Mouse (Mus musculus) G1E (cell line): ENCODE data around the gene Wnt10b. TPM values are rescaled to one million over a fixed set of nuclear protein-coding genes. Genes with fewer than 3 reads are reported as not detected.
A peak's percentile ranks its signal among the peaks of the same experiment; 100 is the strongest.

ENCODE experiments used
- ATAC-seq: 2 replicates; pipeline ENCODE4 v1.8.0; 2016; ENCODE audit warnings: mild to moderate bottlenecking; ENCODE audit not compliant: insufficient number of reproducible peaks, poor library complexity, low FRiP score, severe bottlenecking; ENCODE audit errors: extremely low read depth
- DNase-seq: peaks from one replicate; pipeline ENCODE4 v3.0.0; 2012; ENCODE audit warnings: low spot score
- H3K27me3 ChIP-seq: 2 replicates; pipeline ENCODE4 v1.6.1; 2012; ENCODE audit warnings: mild to moderate bottlenecking, low read length, inconsistent platforms; ENCODE audit not compliant: insufficient read depth
- H3K36me3 ChIP-seq: replicated peaks from 2 replicates; pipeline ENCODE3; 2012; ENCODE audit warnings: mild to moderate bottlenecking, inconsistent platforms
- H3K4me1 ChIP-seq: 2 replicates; pipeline ENCODE4 v1.6.1; 2012; ENCODE audit warnings: low read depth, low read length, inconsistent platforms, mixed read lengths; ENCODE audit not compliant: insufficient read depth
- H3K4me3 ChIP-seq: 2 replicates; pipeline ENCODE4 v1.5.1; 2012; ENCODE audit warnings: low read depth, mild to moderate bottlenecking, inconsistent platforms, low read length, moderate library complexity, mixed read lengths
- H3K9me3 ChIP-seq: replicated peaks from 2 replicates; pipeline ENCODE4 v1.6.1; 2012; ENCODE audit warnings: inconsistent platforms
- CTCF ChIP-seq: IDR thresholded peaks from 2 replicates; pipeline ENCODE4 v1.5.1; 2012; ENCODE audit warnings: low read depth, low read length, inconsistent platforms, mixed read lengths
- GATA1 ChIP-seq: IDR thresholded peaks from 2 replicates; pipeline ENCODE4 v1.6.1; 2012; ENCODE audit warnings: borderline replicate concordance, low read length, inconsistent platforms, mixed read lengths
- GATA2 ChIP-seq: IDR thresholded peaks from 2 replicates; pipeline ENCODE4 v1.6.1; 2012; ENCODE audit warnings: low read depth, low read length, inconsistent platforms, borderline replicate concordance
- POLR2AphosphoS5 ChIP-seq: IDR thresholded peaks from 2 replicates; pipeline ENCODE4 v1.6.1; 2012; ENCODE audit warnings: low read depth, low read length, inconsistent platforms; ENCODE audit not compliant: insufficient replicate concordance
- TAL1 ChIP-seq: conservative IDR thresholded peaks from 2 replicates; pipeline ENCODE4 v1.6.1; 2012; ENCODE audit warnings: low read depth, low read length, inconsistent platforms, mixed read lengths
- polyA plus RNA-seq: library from polyadenylated mRNA; stranded (reverse); fragments of >175 nt; gene quantifications from 2 replicates; pipeline ENCODE4 v1.2.3, GENCODE M21; 2012
- total RNA-seq, 2 experiments: library from RNA; stranded (forward) in 1 of 2; stranded (reverse) in 1 of 2; fragments of 200-1000 nt in 1 of 2; fragments of >200 nt in 1 of 2; fragmentation: Nextera tagmentation in 1 of 2; gene quantifications; 2 replicates each; pipeline ENCODE4 v1.2.3; 2014 to 2017

The Wnt10b gene
- total and polyA plus RNA-seq, 3 experiments: 0.05 to 0.27 TPM; not detected in 1

DNA sequence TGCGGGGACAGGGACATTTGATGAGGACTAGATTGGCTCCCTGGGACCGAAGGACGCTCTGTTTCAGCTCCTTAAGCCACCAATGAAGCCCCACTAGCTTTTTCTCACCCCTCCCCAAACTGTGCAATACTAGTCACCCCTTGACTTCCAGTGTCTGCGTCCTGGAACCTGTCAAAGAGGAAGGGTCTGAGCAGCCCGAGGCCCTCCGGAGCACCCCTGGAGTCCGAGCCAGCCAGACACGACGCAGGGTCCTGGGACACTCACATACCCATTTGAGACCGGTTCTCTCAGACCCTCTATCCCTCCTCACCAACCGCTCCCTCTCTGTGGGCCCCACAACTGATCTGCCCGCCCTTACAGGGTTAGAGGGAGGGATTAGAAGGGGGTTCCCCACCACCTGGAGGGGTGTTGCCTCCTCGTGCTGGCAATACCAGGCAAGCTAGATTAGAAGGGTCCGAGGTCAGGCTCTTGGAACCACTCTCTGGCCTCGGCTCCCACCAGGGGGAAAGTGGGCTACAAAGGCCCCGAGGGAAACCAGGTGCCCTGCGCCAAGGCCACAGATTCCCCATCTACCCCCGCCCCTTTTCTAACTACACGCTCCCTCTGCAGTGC is 839 bp downstream of the Wnt10b start:
- Histone ChIP-seq H3K4me1 (peaks cover 41% of the 10 kb centered on the region), H3K4me3 (no peak overlapping the region; the same call in 1 of the 2 replicates), H3K36me3 (no peaks in the 10 kb centered on the region), H3K27me3 (peaks cover 70% of the 10 kb centered on the region), H3K9me3 (0 out of 2 replicates have a peak, but pooled peaks cover 3% of the 10 kb centered on the region)
- DNase-seq: no peak
- TF ChIP-seq CTCF (no peak), GATA1 (no peak)
- ATAC-seq: no peak

GRCm38 (mm10) chr15:98776280-98777004 is 1.5 kb downstream of the Wnt10b start:
- Histone ChIP-seq H3K4me1 (peaks cover 45% of the 10 kb centered on the region), H3K27me3 (peaks cover 77% of the 10 kb centered on the region), H3K4me3 (peak overlapping the region; percentile 25; the same call in 1 of the 2 replicates), H3K9me3 (0 out of 2 replicates have a peak, but pooled peaks cover 3% of the 10 kb centered on the region), H3K36me3 (no peaks in the 10 kb centered on the region)
- TF ChIP-seq GATA2 (no peak), POLR2AphosphoS5 (no peak), GATA1 (no peak), TAL1 (no peak), CTCF (no peak)
- no peak for ATAC-seq
- DNase-seq: no peak

- Histone ChIP-seq H3K9me3 (0 out of 2 replicates have a peak, but pooled peaks cover 3% of the 10 kb centered on the region), H3K36me3 (no peaks in the 10 kb centered on the region), H3K4me1 (peaks cover 45% of the 10 kb centered on the region), H3K27me3 (peaks cover 76% of the 10 kb centered on the region), H3K4me3 (no peak overlapping the region)
- TF ChIP-seq GATA1: no peak
- TF ChIP-seq CTCF: no peak
- TF ChIP-seq POLR2AphosphoS5: no peak
- no peak for TF ChIP-seq GATA2
- TF ChIP-seq TAL1: no peak
- DNase-seq (no peak), ATAC-seq (no peak)
These were observed 2.4 kb downstream of the Wnt10b start for GRCm38 (mm10) chr15:98775533-98775932.

GRCm38 (mm10) chr15:98774096-98774495 is 3.9 kb downstream of the Wnt10b start:
- H3K4me3 ChIP-seq: no peak overlapping the region
- TF ChIP-seq GATA2 (no peak), CTCF (no peak), TAL1 (no peak), POLR2AphosphoS5 (no peak)
- 0 out of 2 replicates have a peak, but pooled peaks cover 3% of the 10 kb centered on the region for H3K9me3 ChIP-seq
- peaks cover 73% of the 10 kb centered on the region for H3K27me3 ChIP-seq
- ATAC-seq (no peak), DNase-seq (no peak)
- no peaks in the 10 kb centered on the region for H3K36me3 ChIP-seq
- H3K4me1 ChIP-seq: peaks cover 41% of the 10 kb centered on the region

DNA sequence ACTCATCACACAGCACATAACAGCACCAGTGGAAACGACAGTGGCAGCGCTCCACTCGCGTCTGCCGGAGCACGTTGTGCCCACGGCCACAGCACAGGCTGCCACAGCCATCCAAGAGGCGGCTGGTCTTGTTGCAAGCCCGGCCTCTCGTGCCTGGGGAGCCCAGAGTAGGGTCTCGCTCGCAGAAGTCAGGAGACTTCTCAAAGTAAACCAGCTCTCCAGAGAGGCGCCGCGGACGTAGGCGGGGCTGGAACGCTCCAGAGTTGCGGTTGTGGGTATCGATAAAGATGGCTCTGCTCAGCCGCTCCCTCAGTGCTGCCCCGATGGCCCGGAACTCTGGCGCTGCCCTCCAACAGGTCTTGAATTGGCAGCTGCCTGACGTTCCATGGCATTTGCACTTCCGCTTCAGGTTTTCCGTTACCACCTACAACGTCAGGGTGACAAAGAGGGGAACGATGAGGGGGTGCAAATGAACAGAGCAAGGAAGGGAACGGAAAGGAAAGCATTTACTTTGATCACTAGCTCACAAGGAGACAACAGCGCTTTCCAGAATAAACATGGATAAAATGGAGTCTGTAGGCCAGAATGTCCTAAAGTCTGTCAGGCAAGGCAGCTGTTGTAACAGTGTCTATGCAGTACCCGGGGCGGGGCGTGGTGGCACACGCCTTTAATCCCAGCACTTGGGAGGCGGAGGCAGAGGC is 5.3 kb downstream of the Wnt10b start:
- peak; percentile 49 for ATAC-seq
- TF ChIP-seq TAL1 (no peak), CTCF (no peak)
- Histone ChIP-seq H3K4me1 (peaks cover 35% of the 10 kb centered on the region), H3K4me3 (peak overlapping the region; percentile 65; the same call in 1 of the 2 replicates), H3K27me3 (peaks cover 73% of the 10 kb centered on the region), H3K9me3 (0 out of 2 replicates have a peak, but pooled peaks cover 3% of the 10 kb centered on the region), H3K36me3 (no peaks in the 10 kb centered on the region)
- DNase-seq: no peak

GRCm38 (mm10) chr15:98771813-98772425 is 6.0 kb downstream of the Wnt10b start:
- TF ChIP-seq GATA1 (no peak), GATA2 (no peak), POLR2AphosphoS5 (no peak), TAL1 (no peak), CTCF (no peak)
- H3K4me1 ChIP-seq: peaks cover 28% of the 10 kb centered on the region
- peaks cover 69% of the 10 kb centered on the region for H3K27me3 ChIP-seq
- no peak for DNase-seq
- ATAC-seq: no peak
- peak overlapping the region; percentile 65; the same call in 1 of the 2 replicates for H3K4me3 ChIP-seq
- H3K9me3 ChIP-seq: 0 out of 2 replicates have a peak, but pooled peaks cover 3% of the 10 kb centered on the region
- no peaks in the 10 kb centered on the region for H3K36me3 ChIP-seq
